Mouse (Mus musculus) cerebellum, postnatal 4 days (tissue): ENCODE measurements at regions not wholly inside any gene's neighbourhood (a gene's known extent, or its start where the extent isn't known, plus 50 kb on each side); places are given as distances from the start of the nearest gene placed in this dataset.

Experiments used
- DNase-seq, 2 experiments: peaks; one replicate each; pipeline ENCODE4 v3.0.0; 2022; ENCODE audit warnings: low spot score in 2 of 2, mixed read lengths in 1 of 2

- DNase-seq, result no peak
Observed at GRCm38 (mm10) chr15:52783940-52784339, 1100.8 kb upstream of the Gm7489 start.

- DNase-seq, result no peak
Observed at GRCm38 (mm10) chr15:52785196-52785595, 1099.5 kb upstream of the Gm7489 start.

GRCm38 (mm10) chr15:52785976-52786375, 1098.7 kb upstream of the Gm7489 start:
- no peak for DNase-seq

- DNase-seq, result no peak
Observed at GRCm38 (mm10) chr15:52805479-52806199, 1079.1 kb upstream of the Gm7489 start.

- peak in 1 of 2 experiments; percentile 7 for DNase-seq
Observed at GRCm38 (mm10) chr15:52808622-52809021, 1076.1 kb upstream of the Gm7489 start.

- DNase-seq, result no peak
Observed at GRCm38 (mm10) chr15:52820796-52821195, 1063.9 kb upstream of the Gm7489 start.

- DNase-seq, result no peak
Observed at GRCm38 (mm10) chr15:52836896-52837295, 1047.8 kb upstream of the Gm7489 start.

GRCm38 (mm10) chr15:52848132-52848531, 1036.6 kb upstream of the Gm7489 start:
- no peak for DNase-seq

- no peak for DNase-seq
Observed at GRCm38 (mm10) chr15:52858682-52859081, 1026.0 kb upstream of the Gm7489 start.

- DNase-seq, result no peak
Observed at GRCm38 (mm10) chr15:52863494-52863893, 1021.2 kb upstream of the Gm7489 start.

GRCm38 (mm10) chr15:52892244-52892950, 992.3 kb upstream of the Gm7489 start:
- DNase-seq, result no peak

- no peak for DNase-seq
Observed at GRCm38 (mm10) chr15:52898107-52898506, 986.6 kb upstream of the Gm7489 start.

GRCm38 (mm10) chr15:52899403-52899802, 985.3 kb upstream of the Gm7489 start:
- DNase-seq, result no peak

GRCm38 (mm10) chr15:52899822-52900221, 984.9 kb upstream of the Gm7489 start:
- no peak for DNase-seq

- DNase-seq, result no peak
Observed at GRCm38 (mm10) chr15:52905231-52905630, 979.5 kb upstream of the Gm7489 start.

- no peak for DNase-seq
Observed at GRCm38 (mm10) chr15:52907217-52907616, 977.5 kb upstream of the Gm7489 start.

GRCm38 (mm10) chr15:52922277-52922676, 962.4 kb upstream of the Gm7489 start:
- no peak for DNase-seq

- no peak for DNase-seq
Observed at GRCm38 (mm10) chr15:52928408-52928807, 956.3 kb upstream of the Gm7489 start.

GRCm38 (mm10) chr15:52937138-52937537, 947.6 kb upstream of the Gm7489 start:
- no peak for DNase-seq

- no peak for DNase-seq
Observed at GRCm38 (mm10) chr15:52944592-52944991, 940.1 kb upstream of the Gm7489 start.

GRCm38 (mm10) chr15:52948196-52948595, 936.5 kb upstream of the Gm7489 start:
- DNase-seq, result no peak

GRCm38 (mm10) chr15:52953480-52953879, 931.2 kb upstream of the Gm7489 start:
- no peak for DNase-seq
